Mouse (Mus musculus) kidney, embryonic 14.5 days (tissue): ENCODE measurements around the gene Cd24a. TPM values are rescaled to one million over a fixed set of nuclear protein-coding genes. Genes with fewer than 3 reads are reported as not detected.

ENCODE experiments used
- ATAC-seq: fragments of 200-750 bp; cut with Nextera tagmentation; 2 replicates; pipeline ENCODE4 v1.8.0; 2017; ENCODE audit warnings: moderate number of reproducible peaks, mild to moderate bottlenecking, moderate TSS enrichment, moderate library complexity; ENCODE audit not compliant: low FRiP score, low TSS enrichment
- H3K27ac ChIP-seq: fragments of 300-500 bp; sonication (generic); 2 replicates; pipeline ENCODE4 v1.5.1; 2014; ENCODE audit warnings: low read depth, mild to moderate bottlenecking, low read length, moderate library complexity, mixed read lengths
- H3K27me3 ChIP-seq: fragments of 300-500 bp; sonication (generic); 2 replicates; pipeline ENCODE4 v1.6.1; 2014; ENCODE audit warnings: mild to moderate bottlenecking, low read length; ENCODE audit not compliant: control insufficient read depth, insufficient read depth
- H3K36me3 ChIP-seq: fragments of 300-500 bp; sonication (generic); 2 replicates; pipeline ENCODE4 v1.6.1; 2014; ENCODE audit warnings: low read length, mixed read lengths; ENCODE audit not compliant: control insufficient read depth, insufficient read depth
- H3K4me1 ChIP-seq: fragments of 300-500 bp; sonication (generic); 2 replicates; pipeline ENCODE4 v1.6.1; 2014; ENCODE audit warnings: low read length, mixed read lengths; ENCODE audit not compliant: control insufficient read depth, insufficient read depth
- H3K4me2 ChIP-seq: fragments of 300-500 bp; sonication (generic); replicated peaks from 2 replicates; pipeline ENCODE4 v1.6.1; 2014; ENCODE audit warnings: low read depth, mild to moderate bottlenecking, low read length
- H3K4me3 ChIP-seq: fragments of 300-500 bp; sonication (generic); 2 replicates; pipeline ENCODE4 v1.5.1; 2014; ENCODE audit warnings: mild to moderate bottlenecking, low read length
- H3K9ac ChIP-seq: fragments of 300-500 bp; sonication (generic); 2 replicates; pipeline ENCODE4 v1.6.1; 2014; ENCODE audit warnings: low read depth, mild to moderate bottlenecking, low read length, moderate library complexity
- H3K9me3 ChIP-seq: fragments of 300-500 bp; sonication (generic); 2 replicates; pipeline ENCODE4 v1.6.1; 2016; ENCODE audit warnings: low read length; ENCODE audit not compliant: control insufficient read depth
- WGBS: fragments of 180-500 bp; shearing (Covaris S2); extraction: QIAGEN DNeasy Blood & Tissue Kit; methylation state at CpG from one replicate; pipeline ENCODE4 v1.1.7; 2014; 5-methylcytosine and 5-hydroxymethylcytosine counted together
- polyA plus RNA-seq: library from polyadenylated mRNA; unstranded; fragments of >200 nt; fragmentation: Nextera tagmentation; extraction: Ambion mirVana; gene quantifications from 2 replicates; pipeline ENCODE4 v1.2.1, GENCODE M21; 2014

Cd24a gene
- polyA plus RNA-seq, 1 experiment from 2014 or later: 609 TPM

GRCm38 (mm10) chr10:43551388-43551787 lies 26.7 kb upstream of the Cd24a start:
- Histone ChIP-seq H3K36me3 (no peaks in the 10 kb centered on the region), H3K27ac (no peak overlapping the region), H3K27me3 (no peaks in the 10 kb centered on the region), H3K4me3 (no peak overlapping the region), H3K4me2 (no peak overlapping the region), H3K9me3 (no peaks in the 10 kb centered on the region), H3K9ac (no peak overlapping the region), H3K4me1 (no peaks in the 10 kb centered on the region; the same call in 1 of the 2 replicates)
- no peak for ATAC-seq
- 33% methylated on average over 3 of the region's 3 CpGs for WGBS

GRCm38 (mm10) chr10:43557630-43558165 lies 20.4 kb upstream of the Cd24a start:
- no peaks in the 10 kb centered on the region for H3K36me3 ChIP-seq
- no peak overlapping the region for H3K27ac ChIP-seq
- H3K4me1 ChIP-seq: no peaks in the 10 kb centered on the region
- no peaks in the 10 kb centered on the region for H3K9me3 ChIP-seq
- 91% methylated on average over 5 of the region's 5 CpGs for WGBS
- H3K4me3 ChIP-seq: no peak overlapping the region
- no peak overlapping the region for H3K4me2 ChIP-seq
- ATAC-seq: no peak
- H3K27me3 ChIP-seq: no peaks in the 10 kb centered on the region
- no peak overlapping the region for H3K9ac ChIP-seq

GRCm38 (mm10) chr10:43559313-43559712 lies 18.8 kb upstream of the Cd24a start:
- H3K4me2 ChIP-seq: no peak overlapping the region
- H3K27ac ChIP-seq: no peak overlapping the region
- no peaks in the 10 kb centered on the region for H3K36me3 ChIP-seq
- no peak overlapping the region for H3K4me3 ChIP-seq
- no peak overlapping the region for H3K9ac ChIP-seq
- ATAC-seq: no peak
- WGBS: 65% methylated on average over 11 of the region's 11 CpGs
- no peaks in the 10 kb centered on the region for H3K4me1 ChIP-seq
- no peaks in the 10 kb centered on the region for H3K9me3 ChIP-seq
- H3K27me3 ChIP-seq: no peaks in the 10 kb centered on the region

GRCm38 (mm10) chr10:43560765-43561164 lies 17.3 kb upstream of the Cd24a start:
- Histone ChIP-seq H3K36me3 (no peaks in the 10 kb centered on the region), H3K4me2 (no peak overlapping the region), H3K4me3 (no peak overlapping the region), H3K9ac (no peak overlapping the region), H3K4me1 (no peaks in the 10 kb centered on the region), H3K27ac (no peak overlapping the region), H3K27me3 (no peaks in the 10 kb centered on the region), H3K9me3 (no peaks in the 10 kb centered on the region)
- ATAC-seq: no peak
- whole genome bisulfite sequencing: 36% methylated on average over 2 of the region's 2 CpGs

- Histone ChIP-seq H3K36me3 (no peaks in the 10 kb centered on the region), H3K9me3 (no peaks in the 10 kb centered on the region), H3K27me3 (no peaks in the 10 kb centered on the region), H3K4me1 (no peaks in the 10 kb centered on the region), H3K9ac (no peak overlapping the region), H3K4me3 (no peak overlapping the region), H3K4me2 (no peak overlapping the region), H3K27ac (no peak overlapping the region)
- 94% methylated on average over 2 of the region's 2 CpGs for WGBS
- ATAC-seq: no peak
Measured at GRCm38 (mm10) chr10:43561311-43561710, 16.8 kb upstream of the Cd24a start.

GRCm38 (mm10) chr10:43574352-43574751 lies 3.7 kb upstream of the Cd24a start:
- peaks cover 11% of the 10 kb centered on the region for H3K9me3 ChIP-seq
- H3K27ac ChIP-seq: no peak overlapping the region
- H3K36me3 ChIP-seq: no peaks in the 10 kb centered on the region
- no peaks in the 10 kb centered on the region for H3K27me3 ChIP-seq
- peaks cover 5% of the 10 kb centered on the region; the same call in 1 of the 2 replicates for H3K4me1 ChIP-seq
- no peak overlapping the region for H3K4me3 ChIP-seq
- WGBS: 86% methylated on average over 2 of the region's 2 CpGs
- no peak overlapping the region for H3K9ac ChIP-seq
- no peak overlapping the region for H3K4me2 ChIP-seq
- no peak for ATAC-seq

- H3K4me2 ChIP-seq: no peak overlapping the region
- no peak for ATAC-seq
- no peak overlapping the region for H3K9ac ChIP-seq
- peaks cover 5% of the 10 kb centered on the region; the same call in 1 of the 2 replicates for H3K4me1 ChIP-seq
- peaks cover 11% of the 10 kb centered on the region for H3K9me3 ChIP-seq
- no peak overlapping the region for H3K4me3 ChIP-seq
- WGBS: 2% methylated on average over 3 of the region's 3 CpGs
- H3K27me3 ChIP-seq: no peaks in the 10 kb centered on the region
- H3K27ac ChIP-seq: no peak overlapping the region
- no peaks in the 10 kb centered on the region for H3K36me3 ChIP-seq
Measured at GRCm38 (mm10) chr10:43574956-43575355, 3.1 kb upstream of the Cd24a start.

GRCm38 (mm10) chr10:43577299-43577996 lies 636 bp upstream of the Cd24a start:
- H3K27me3 ChIP-seq: no peaks in the 10 kb centered on the region
- H3K27ac ChIP-seq: peak overlapping the region; percentile 100
- peak overlapping the region; percentile 73 for H3K4me2 ChIP-seq
- H3K9me3 ChIP-seq: peaks cover under 1% of the 10 kb centered on the region; the same call in 1 of the 2 replicates
- peak; percentile 17; the same call in 1 of the 2 replicates for ATAC-seq
- peaks cover 7% of the 10 kb centered on the region for H3K36me3 ChIP-seq
- H3K4me3 ChIP-seq: peak overlapping the region; percentile 93
- H3K4me1 ChIP-seq: peaks cover 5% of the 10 kb centered on the region; the same call in 1 of the 2 replicates
- 15% methylated on average over 19 of the region's 19 CpGs for WGBS
- H3K9ac ChIP-seq: peak overlapping the region; percentile 94

GRCm38 (mm10) chr10:43578366-43578753 lies 276 bp downstream of the Cd24a start:
- Histone ChIP-seq H3K36me3 (peaks cover 16% of the 10 kb centered on the region), H3K9ac (peak overlapping the region; percentile 94), H3K27ac (peak overlapping the region; percentile 100), H3K4me1 (peaks cover 5% of the 10 kb centered on the region; the same call in 1 of the 2 replicates), H3K9me3 (no peaks in the 10 kb centered on the region), H3K4me2 (peak overlapping the region; percentile 73), H3K27me3 (no peaks in the 10 kb centered on the region), H3K4me3 (peak overlapping the region; percentile 93)
- ATAC-seq: peak; percentile 73
- WGBS: 0% methylated on average over 31 of the region's 32 CpGs
